Mouse (Mus musculus) c-Kit-positive CD71-positive TER-119-negative erythroid progenitor cells, embryonic 14.5 days (primary cell): ENCODE data around the gene Ubl3.

Source experiments
- DNase-seq: peaks from one replicate; pipeline ENCODE4 v3.0.0-alpha.2; 2013; ENCODE audit warnings: low read depth

Ubl3 gene

GRCm38 (mm10) chr5:148562235-148562634 is 9.6 kb upstream of the Ubl3 start:
- no peak for DNase-seq

GRCm38 (mm10) chr5:148559261-148559958 is 6.8 kb upstream of the Ubl3 start:
- DNase-seq = no peak

GRCm38 (mm10) chr5:148558472-148558871 is 5.9 kb upstream of the Ubl3 start:
- no peak for DNase-seq

GRCm38 (mm10) chr5:148556509-148556908 is 3.9 kb upstream of the Ubl3 start:
- DNase-seq = no peak

- no peak for DNase-seq
Measured at GRCm38 (mm10) chr5:148555156-148555555, 2.6 kb upstream of the Ubl3 start.

- DNase-seq = no peak
Measured at GRCm38 (mm10) chr5:148554701-148555100, 2.1 kb upstream of the Ubl3 start.

GRCm38 (mm10) chr5:148554242-148554641 is 1.7 kb upstream of the Ubl3 start:
- DNase-seq = no peak

- no peak for DNase-seq
Measured at GRCm38 (mm10) chr5:148553723-148554122, 1.1 kb upstream of the Ubl3 start.

- DNase-seq = no peak
Measured at GRCm38 (mm10) chr5:148551764-148552136, 839 bp downstream of the Ubl3 start.

- DNase-seq = no peak
Measured at GRCm38 (mm10) chr5:148550821-148551763, 1.5 kb downstream of the Ubl3 start.

- no peak for DNase-seq
Measured at GRCm38 (mm10) chr5:148550393-148550792, 2.2 kb downstream of the Ubl3 start.

- no peak for DNase-seq
Measured at GRCm38 (mm10) chr5:148549307-148549706, 3.3 kb downstream of the Ubl3 start.

- DNase-seq = no peak
Measured at GRCm38 (mm10) chr5:148548568-148548967, 4.0 kb downstream of the Ubl3 start.

GRCm38 (mm10) chr5:148547870-148548456 is 4.6 kb downstream of the Ubl3 start:
- DNase-seq = no peak

- no peak for DNase-seq
Measured at GRCm38 (mm10) chr5:148546970-148547369, 5.6 kb downstream of the Ubl3 start.

- DNase-seq = no peak
Measured at GRCm38 (mm10) chr5:148544733-148545132, 7.9 kb downstream of the Ubl3 start.

- DNase-seq = no peak
Measured at GRCm38 (mm10) chr5:148542196-148542595, 10.4 kb downstream of the Ubl3 start.

- DNase-seq = no peak
Measured at GRCm38 (mm10) chr5:148535669-148536430, 16.7 kb downstream of the Ubl3 start.

GRCm38 (mm10) chr5:148534644-148535043 is 17.9 kb downstream of the Ubl3 start:
- DNase-seq = no peak

GRCm38 (mm10) chr5:148533924-148534323 is 18.7 kb downstream of the Ubl3 start:
- DNase-seq = no peak

- DNase-seq = no peak
Measured at GRCm38 (mm10) chr5:148532201-148532600, 20.4 kb downstream of the Ubl3 start.

GRCm38 (mm10) chr5:148527632-148528031 is 25.0 kb downstream of the Ubl3 start:
- no peak for DNase-seq
